Mouse (Mus musculus) stomach, embryonic 16.5 days (tissue): Measurements from ENCODE around the gene Nrde2. TPM values are rescaled to one million over a fixed set of nuclear protein-coding genes. Genes with fewer than 3 reads are reported as not detected.

Source experiments
- ATAC-seq: fragments of 200-750 bp; cut with Nextera tagmentation; 2 replicates; pipeline ENCODE4 v1.8.0; 2017; ENCODE audit warnings: moderate number of reproducible peaks, moderate TSS enrichment; ENCODE audit not compliant: insufficient read depth, low FRiP score
- H3K27ac ChIP-seq: fragments of 300-500 bp; sonication (generic); 2 replicates; pipeline ENCODE4 v1.5.1; 2014; ENCODE audit warnings: low read length
- H3K27me3 ChIP-seq: fragments of 300-500 bp; sonication (generic); 2 replicates; pipeline ENCODE4 v1.6.1; 2014; ENCODE audit warnings: low read length, control low read depth, mixed read lengths; ENCODE audit not compliant: control insufficient read depth, insufficient read depth
- H3K36me3 ChIP-seq: fragments of 300-500 bp; sonication (generic); 2 replicates; pipeline ENCODE4 v1.6.1; 2014; ENCODE audit warnings: low read length; ENCODE audit not compliant: control insufficient read depth, insufficient read depth
- H3K4me1 ChIP-seq: fragments of 300-500 bp; sonication (generic); 2 replicates; pipeline ENCODE4 v1.6.1; 2014; ENCODE audit warnings: low read length, control low read depth, mixed read lengths; ENCODE audit not compliant: control insufficient read depth, insufficient read depth
- H3K4me2 ChIP-seq: fragments of 300-500 bp; sonication (generic); 2 replicates; pipeline ENCODE4 v1.6.1; 2014; ENCODE audit warnings: low read depth, low read length, mixed read lengths
- H3K4me3 ChIP-seq: fragments of 300-500 bp; sonication (generic); replicated peaks from 2 replicates; pipeline ENCODE4 v1.5.1; 2014; ENCODE audit warnings: mild to moderate bottlenecking, low read length
- H3K9ac ChIP-seq: fragments of 300-500 bp; sonication (generic); 2 replicates; pipeline ENCODE4 v1.6.1; 2014; ENCODE audit warnings: low read length
- H3K9me3 ChIP-seq: fragments of 300-500 bp; sonication (generic); replicated peaks from 2 replicates; pipeline ENCODE4 v1.6.1; 2016; ENCODE audit warnings: low read length, control low read depth; ENCODE audit not compliant: control insufficient read depth
- WGBS: fragments of 180-500 bp; shearing (Covaris S2); extraction: QIAGEN DNeasy Blood & Tissue Kit; methylation state at CpG from one replicate; pipeline ENCODE4 v1.1.7; 2014; 5-methylcytosine and 5-hydroxymethylcytosine counted together
- polyA plus RNA-seq: library from polyadenylated mRNA; unstranded; fragments of >200 nt; fragmentation: Nextera tagmentation; extraction: Ambion mirVana; gene quantifications from 2 replicates; pipeline ENCODE4 v1.2.1, GENCODE M21; 2015

Gene Nrde2
- polyA plus RNA-seq, 1 experiment from 2014 or later: 11.1 TPM

DNA sequence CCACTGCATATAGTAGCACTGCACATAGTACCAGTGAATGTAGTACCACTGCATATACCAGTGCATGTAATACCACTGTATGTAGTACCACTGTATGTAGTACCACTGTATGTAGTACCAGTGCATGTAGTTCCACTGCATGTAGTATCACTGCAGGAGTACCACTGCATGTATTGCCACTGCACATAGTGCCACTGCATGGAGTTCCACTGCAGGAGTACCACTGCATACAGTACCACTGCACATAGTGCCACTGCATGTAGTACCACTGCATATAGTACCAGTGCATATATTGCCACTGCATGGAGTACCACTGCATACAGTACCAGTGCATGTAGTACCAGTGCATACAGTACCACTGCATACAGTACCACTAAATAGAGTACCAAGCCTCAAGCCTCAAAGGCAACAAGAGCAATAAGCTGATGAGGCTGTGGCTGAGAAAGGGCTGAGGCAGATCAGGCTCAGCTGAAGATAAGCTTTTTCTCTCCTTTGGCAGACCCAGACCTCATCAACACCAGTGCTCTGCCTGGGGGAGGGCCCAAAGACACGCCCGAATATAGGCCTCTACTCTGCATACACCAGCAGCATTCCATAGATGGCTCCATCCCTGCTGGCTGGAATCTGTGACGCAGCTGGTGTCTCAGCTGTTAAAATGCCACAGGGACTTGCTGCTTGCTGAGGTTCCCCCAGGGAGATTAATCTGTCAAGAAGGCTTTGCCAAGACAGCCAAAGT lies 59.3 kb downstream of the Nrde2 start:
- no peak overlapping the region for H3K9ac ChIP-seq
- 49% methylated on average over 3 of the region's 3 CpGs for WGBS
- H3K27ac ChIP-seq: no peak overlapping the region
- H3K4me3 ChIP-seq: no peak overlapping the region
- peak; percentile 40; the same call in 1 of the 2 replicates for ATAC-seq
- H3K27me3 ChIP-seq: no peaks in the 10 kb centered on the region
- no peaks in the 10 kb centered on the region for H3K36me3 ChIP-seq
- H3K4me2 ChIP-seq: no peak overlapping the region
- H3K9me3 ChIP-seq: no peaks in the 10 kb centered on the region
- no peaks in the 10 kb centered on the region for H3K4me1 ChIP-seq

DNA sequence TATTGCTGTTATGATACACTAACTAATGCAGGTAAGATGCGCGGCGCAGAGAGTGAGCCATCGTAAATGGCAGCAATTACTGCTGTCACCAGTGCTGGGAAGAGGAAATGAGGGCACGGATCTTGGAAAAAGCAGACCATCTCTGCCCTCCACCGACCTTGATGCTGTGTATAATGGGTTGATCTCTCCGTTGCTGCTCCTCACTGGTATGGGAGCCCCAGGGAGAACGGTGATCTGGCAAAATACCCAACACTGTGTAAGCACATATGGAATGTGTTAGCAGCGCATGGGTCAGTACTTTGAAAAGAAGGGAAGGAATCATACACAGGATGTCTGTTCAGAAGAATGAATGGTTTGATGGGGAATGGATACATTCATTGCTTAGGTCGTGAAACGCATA lies 66.4 kb downstream of the Nrde2 start:
- H3K4me1 ChIP-seq: no peaks in the 10 kb centered on the region
- H3K9ac ChIP-seq: no peak overlapping the region
- H3K27ac ChIP-seq: no peak overlapping the region
- H3K36me3 ChIP-seq: no peaks in the 10 kb centered on the region
- H3K9me3 ChIP-seq: no peaks in the 10 kb centered on the region
- no peaks in the 10 kb centered on the region for H3K27me3 ChIP-seq
- WGBS: 82% methylated on average over 11 of the region's 11 CpGs
- H3K4me3 ChIP-seq: no peak overlapping the region
- ATAC-seq: no peak
- no peak overlapping the region for H3K4me2 ChIP-seq

DNA sequence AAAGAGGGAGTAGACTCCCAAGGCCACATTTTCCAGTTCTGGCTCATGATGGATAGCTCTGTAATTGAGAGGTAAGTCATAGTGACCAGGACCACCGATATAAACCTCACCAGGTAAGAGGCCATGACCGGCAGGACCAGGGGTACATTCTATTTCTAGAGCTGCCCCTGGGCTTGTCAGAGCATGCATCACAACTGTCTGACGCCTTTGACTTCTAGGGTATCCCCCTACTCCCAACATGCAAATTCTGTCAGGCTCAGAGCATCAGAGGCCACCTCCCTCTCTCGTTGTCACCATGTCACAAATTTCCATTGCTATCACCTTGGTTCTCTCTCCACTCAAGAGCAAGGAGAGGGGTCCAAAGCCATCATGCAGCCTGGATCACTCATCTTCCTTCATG lies 68.7 kb downstream of the Nrde2 start:
- Histone ChIP-seq H3K27ac (no peak overlapping the region), H3K4me1 (no peaks in the 10 kb centered on the region), H3K4me2 (no peak overlapping the region), H3K9me3 (no peaks in the 10 kb centered on the region), H3K36me3 (no peaks in the 10 kb centered on the region), H3K27me3 (no peaks in the 10 kb centered on the region), H3K4me3 (no peak overlapping the region), H3K9ac (no peak overlapping the region)
- ATAC-seq: no peak
- 80% methylated on average over 4 of the region's 4 CpGs for WGBS

DNA sequence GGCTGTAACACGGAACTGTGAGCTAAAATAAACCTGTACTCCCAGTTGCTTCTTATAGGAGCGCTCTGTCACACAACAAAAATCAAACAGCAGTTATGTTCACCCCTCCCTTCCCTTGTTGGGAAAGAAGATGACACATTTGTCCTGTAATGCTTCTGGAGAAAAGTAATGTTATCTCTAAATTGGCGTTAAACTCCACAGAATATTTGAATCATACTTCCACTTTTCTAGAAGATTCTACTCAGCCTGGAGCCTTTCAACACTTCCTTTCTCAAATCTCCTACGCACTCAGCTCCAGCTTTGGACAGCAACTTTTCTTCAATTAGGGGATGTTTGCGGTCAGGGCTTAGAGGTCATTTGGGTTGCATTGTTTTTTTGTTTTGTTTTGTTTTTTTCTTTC lies 70.2 kb downstream of the Nrde2 start:
- Histone ChIP-seq H3K9ac (no peak overlapping the region), H3K27ac (no peak overlapping the region), H3K4me2 (no peak overlapping the region), H3K4me3 (no peak overlapping the region), H3K27me3 (no peaks in the 10 kb centered on the region), H3K4me1 (no peaks in the 10 kb centered on the region), H3K9me3 (no peaks in the 10 kb centered on the region), H3K36me3 (no peaks in the 10 kb centered on the region)
- WGBS: 76% methylated on average over 5 of the region's 5 CpGs
- ATAC-seq: no peak

DNA sequence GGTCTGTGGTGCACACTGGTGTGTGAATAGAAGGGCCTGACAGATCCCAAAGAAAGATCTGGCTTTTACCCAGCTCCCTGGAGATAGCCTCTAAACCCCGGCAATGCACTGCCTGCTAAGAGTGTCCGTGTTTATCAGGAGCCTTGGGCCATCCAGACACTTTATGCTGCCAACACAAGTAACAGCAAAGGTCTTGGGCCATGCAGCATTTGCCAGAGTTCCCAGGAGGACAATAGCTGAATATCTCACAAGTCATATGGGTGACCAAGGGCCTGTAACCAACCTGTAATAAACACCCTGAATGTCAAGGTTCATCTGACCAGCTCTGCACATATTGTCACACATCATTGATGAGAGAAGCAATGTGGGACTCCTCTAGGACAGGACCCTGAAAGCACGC lies 71.4 kb downstream of the Nrde2 start:
- no peaks in the 10 kb centered on the region for H3K36me3 ChIP-seq
- peaks cover 3% of the 10 kb centered on the region; the same call in 1 of the 2 replicates for H3K4me1 ChIP-seq
- no peak overlapping the region for H3K9ac ChIP-seq
- WGBS: 83% methylated on average over 3 of the region's 3 CpGs
- H3K4me3 ChIP-seq: no peak overlapping the region
- no peak overlapping the region for H3K27ac ChIP-seq
- H3K4me2 ChIP-seq: no peak overlapping the region
- H3K27me3 ChIP-seq: no peaks in the 10 kb centered on the region
- ATAC-seq: no peak
- no peaks in the 10 kb centered on the region for H3K9me3 ChIP-seq

DNA sequence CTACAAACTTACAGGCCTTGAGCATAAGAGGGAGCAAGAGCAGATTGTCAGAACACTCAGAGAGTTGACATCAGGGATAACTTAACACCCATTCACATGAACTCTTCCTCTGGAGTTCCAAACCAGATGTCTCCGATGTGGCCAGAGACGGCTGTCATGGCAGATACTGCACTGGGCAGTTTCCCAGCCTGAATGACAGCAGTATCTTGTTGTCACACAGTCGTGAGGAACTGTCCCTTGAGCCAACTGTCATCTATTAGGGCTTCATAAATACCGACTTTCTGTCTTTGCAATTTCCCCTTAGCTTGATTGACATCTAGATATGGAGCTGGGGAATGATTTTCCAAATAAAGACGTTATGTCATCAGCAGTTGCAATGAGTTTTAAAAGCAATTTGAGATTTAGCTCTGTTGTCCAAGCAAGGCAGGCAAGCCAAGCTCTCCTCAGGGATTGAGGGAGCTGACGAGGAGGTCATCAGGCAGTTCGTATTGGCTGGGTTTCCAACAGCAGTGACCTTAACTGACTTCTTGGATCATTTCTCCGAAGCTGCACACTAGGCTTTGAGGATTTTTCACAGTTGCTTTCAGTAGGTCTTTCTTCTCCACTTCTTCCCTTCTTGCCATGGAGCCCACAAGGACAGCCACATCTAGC lies 79.7 kb downstream of the Nrde2 start:
- Histone ChIP-seq H3K36me3 (no peaks in the 10 kb centered on the region), H3K4me1 (peaks cover 3% of the 10 kb centered on the region; the same call in 1 of the 2 replicates), H3K27me3 (no peaks in the 10 kb centered on the region), H3K27ac (no peak overlapping the region), H3K9me3 (no peaks in the 10 kb centered on the region), H3K4me3 (no peak overlapping the region), H3K4me2 (no peak overlapping the region), H3K9ac (no peak overlapping the region)
- ATAC-seq: no peak
- 69% methylated on average over 8 of the region's 8 CpGs for WGBS

DNA sequence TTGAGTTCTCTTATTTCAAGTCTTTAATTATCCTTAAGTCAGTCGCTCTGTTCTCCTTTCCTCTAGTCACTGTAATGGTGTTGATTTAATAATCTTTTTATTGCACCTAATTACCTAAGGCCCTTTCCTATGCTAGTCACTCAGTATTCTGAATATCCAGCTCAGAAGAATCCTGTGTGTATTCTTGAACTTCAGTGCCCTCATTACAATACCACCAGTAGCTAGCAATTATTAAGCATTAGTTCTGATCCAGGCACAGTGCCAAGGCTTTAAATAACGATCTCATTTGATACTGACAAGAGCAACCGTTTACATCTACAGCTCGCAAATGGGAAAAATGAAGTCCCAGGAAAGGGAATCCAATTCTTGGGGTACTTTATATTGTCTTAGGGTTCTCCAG lies 83.7 kb downstream of the Nrde2 start:
- H3K27me3 ChIP-seq: no peaks in the 10 kb centered on the region
- no peak for ATAC-seq
- no peak overlapping the region for H3K27ac ChIP-seq
- no peak overlapping the region for H3K4me3 ChIP-seq
- H3K36me3 ChIP-seq: no peaks in the 10 kb centered on the region
- 59% methylated on average over 4 of the region's 4 CpGs for WGBS
- no peaks in the 10 kb centered on the region for H3K4me1 ChIP-seq
- H3K9me3 ChIP-seq: no peaks in the 10 kb centered on the region
- no peak overlapping the region for H3K9ac ChIP-seq
- H3K4me2 ChIP-seq: no peak overlapping the region

Other genes with a start within 250 kb of the Nrde2 start
- gene Kcnk13, start 195.2 kb downstream of the Nrde2 start, polyA plus RNA-seq: 0.49 and 0.53 TPM in 2 replicates
- gene Psmc1, start 49.5 kb downstream of the Nrde2 start, polyA plus RNA-seq: 237 and 242 TPM in 2 replicates
- gene Calm1, start 39.8 kb upstream of the Nrde2 start, polyA plus RNA-seq: 1,641 and 1,693 TPM in 2 replicates